Mouse (Mus musculus) heart, adult 8-10 months (tissue): Measurements from ENCODE around the gene Ascc1. TPM values are rescaled to one million over a fixed set of nuclear protein-coding genes. Genes with fewer than 3 reads are reported as not detected.

Experiments
- DNase-seq: peaks from one replicate; pipeline ENCODE4 v3.0.0; 2022; ENCODE audit warnings: low spot score
- total RNA-seq, 4 experiments: library from RNA; stranded (reverse); gene quantifications; 2 replicates each; pipeline ENCODE4 v1.2.4; 2022

Ascc1 gene
- 10 to 100 TPM; 22.3 to 26.7 (median 24.4) TPM for total RNA-seq

GRCm38 (mm10) chr10:60002673-60003212 is at the start of gene Ascc1, which contains the start of gene Anapc16:
Ascc1 (plus strand) TSS chr10:60002805.
Anapc16 (minus strand) TSS chr10:60003135.
- DNase-seq = peak; percentile 95

DNA sequence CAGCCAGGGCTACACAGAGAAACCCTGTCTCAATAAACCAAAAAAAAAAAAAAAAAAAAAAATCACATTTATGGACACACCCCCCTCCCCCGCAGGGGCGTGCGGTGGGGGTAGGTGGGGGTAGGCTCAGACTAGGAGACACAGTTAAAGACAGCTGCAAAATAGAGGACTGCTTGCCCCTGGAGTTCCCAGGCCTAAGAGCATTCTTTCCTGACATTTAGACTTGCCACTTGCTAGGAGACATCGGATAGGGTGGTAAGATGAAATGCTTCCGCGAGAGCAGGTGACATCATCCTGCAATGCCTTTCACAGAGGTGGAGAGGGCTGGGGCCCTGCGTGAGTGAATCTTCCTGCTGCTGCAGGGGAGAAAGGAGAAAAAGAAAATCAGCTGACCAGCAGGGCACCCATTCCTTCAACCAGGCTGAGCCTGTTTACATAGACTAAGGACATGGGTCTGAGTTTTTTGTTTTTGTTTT is 49.0 kb upstream of the Ascc1 start:
- DNase-seq = no peak

GRCm38 (mm10) chr10:59956681-59957080 is 45.9 kb upstream of the Ascc1 start:
- no peak for DNase-seq

GRCm38 (mm10) chr10:59957171-59958149 is 45.1 kb upstream of the Ascc1 start:
- DNase-seq = no peak

DNA sequence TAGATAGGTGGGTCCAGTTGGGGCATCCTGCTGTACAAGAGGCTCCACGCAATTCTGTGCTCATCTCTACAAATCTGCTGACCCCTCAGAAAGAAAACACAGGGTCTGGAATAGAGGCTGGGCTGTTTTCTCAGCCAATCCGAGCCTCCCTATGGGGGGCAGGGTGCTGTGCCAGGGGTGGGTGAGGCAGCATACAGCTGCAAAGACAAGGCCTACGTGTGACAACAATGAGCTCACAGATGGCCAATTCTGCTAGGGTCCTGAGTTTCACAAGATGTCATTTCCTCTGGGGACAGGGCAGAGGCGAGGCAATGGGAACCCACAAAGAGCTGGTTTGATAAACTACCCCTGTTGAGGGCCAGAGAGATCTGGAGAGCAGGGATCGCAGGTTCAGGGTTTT is 44.1 kb upstream of the Ascc1 start:
- no peak for DNase-seq

DNA sequence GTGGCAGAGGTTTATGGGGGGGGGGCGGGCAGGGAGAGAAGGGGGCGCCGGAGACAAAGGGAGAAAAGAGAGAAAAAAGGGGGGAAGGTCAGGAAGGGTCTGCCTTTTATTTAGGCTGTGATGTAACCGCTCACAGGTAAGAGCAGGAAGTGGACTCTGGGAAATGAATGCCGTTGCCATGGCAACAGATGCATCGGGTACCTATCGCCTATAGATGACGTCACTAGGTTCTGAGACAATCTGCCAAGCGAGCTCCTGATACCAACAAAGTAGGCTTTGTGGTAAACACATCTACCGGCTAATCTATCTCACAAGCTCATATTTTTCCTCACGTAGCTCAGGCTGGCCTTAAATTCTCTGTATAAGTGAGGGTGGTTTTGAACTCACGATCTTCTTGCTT is 43.1 kb upstream of the Ascc1 start:
- DNase-seq = no peak

DNA sequence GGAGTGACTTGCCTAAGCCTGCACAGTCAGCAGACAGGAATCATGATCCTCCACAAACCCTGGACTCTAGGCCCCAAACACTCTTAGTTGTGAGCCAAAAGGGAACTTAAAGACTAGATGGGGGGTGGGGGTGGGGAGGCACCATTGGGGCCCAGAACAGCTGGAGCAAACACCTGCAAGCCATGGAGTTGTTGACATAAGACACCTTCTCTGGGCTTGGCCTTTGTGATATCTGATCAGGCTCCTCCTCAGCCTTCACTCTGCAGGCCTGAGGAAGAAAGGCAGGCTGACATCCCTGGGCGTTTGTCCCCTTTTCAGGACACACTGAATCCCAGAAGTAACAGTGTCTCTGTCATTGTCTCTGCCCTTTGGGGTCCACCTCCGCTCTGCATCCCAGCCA is 39.0 kb upstream of the Ascc1 start:
- no peak for DNase-seq

DNA sequence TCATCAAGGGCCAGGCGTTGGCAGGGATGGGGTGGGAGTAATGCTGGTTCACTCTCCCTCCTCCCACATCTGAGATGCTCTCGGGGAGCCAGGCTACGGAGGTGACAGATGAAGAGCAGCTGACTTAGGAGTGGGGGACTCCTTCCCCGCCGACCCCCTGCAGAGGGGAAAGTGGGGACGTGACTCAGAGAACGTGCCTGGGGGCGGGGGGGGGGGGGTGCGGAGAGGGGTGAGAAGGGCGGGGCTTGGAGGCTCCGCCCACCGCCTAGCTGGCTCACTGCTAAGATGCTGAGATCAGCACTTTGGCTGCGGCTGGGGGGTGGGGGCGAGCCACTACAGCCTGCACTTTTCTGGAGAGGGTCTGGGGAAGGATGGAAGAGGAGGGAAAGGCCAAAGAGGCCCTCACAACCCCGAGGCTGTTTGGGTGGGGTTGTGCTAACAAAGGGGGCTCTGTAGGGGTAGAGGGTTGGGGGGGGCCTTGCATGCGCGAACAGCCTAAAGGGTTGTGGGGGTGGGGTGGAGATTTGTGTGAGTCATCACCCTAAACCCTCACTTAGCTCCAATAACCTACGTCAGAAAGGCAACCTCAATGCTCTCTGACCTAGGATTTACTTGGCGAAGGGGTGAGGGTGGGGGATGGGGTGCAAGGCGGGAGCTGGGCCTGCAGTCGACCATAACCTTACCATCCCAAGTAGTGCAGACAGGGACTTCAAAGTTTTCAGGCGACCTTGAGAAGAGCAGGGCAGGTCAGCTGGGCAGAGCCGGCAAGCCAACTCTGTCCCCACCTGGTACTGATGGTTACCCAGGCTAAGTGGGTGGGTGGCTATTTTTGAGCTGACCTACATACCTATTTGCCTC is 37.9 kb upstream of the Ascc1 start:
- DNase-seq = no peak

DNA sequence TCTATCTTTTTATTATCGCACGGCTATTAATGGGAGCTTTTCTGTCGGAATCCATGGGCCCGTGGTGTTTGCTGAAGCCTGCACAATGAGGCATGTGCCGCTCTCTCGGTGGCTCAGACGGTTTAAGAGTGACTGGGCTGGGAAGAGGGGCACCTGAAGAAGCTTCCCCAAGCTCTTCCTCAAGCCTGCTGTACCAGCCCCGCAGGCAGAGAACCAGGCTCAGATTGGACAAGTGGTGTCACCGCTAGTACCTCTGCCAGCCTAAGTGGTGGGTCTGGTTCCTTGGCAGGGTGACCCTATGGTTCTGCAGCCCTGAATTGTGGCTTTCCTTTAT is 37.3 kb upstream of the Ascc1 start:
- DNase-seq = no peak

DNA sequence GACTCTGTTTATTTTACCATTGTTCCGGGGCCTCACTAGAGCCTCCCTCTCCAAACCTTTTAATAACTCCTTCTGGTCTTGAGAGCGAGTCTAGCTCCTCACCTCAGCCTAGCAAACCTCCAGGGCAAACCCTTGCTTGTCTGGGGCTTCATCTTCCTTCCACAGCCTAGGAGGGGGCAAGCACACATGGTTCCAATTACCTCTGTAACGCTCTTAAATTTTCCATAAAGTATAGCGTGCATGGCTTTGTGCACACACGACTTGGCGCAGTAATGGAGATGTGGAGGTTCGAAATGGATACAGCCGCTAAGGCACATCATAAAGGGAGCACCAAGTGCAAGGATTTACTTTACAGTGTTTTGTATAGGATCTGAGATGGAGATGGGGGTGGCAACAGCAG is 36.8 kb upstream of the Ascc1 start:
- DNase-seq = no peak

GRCm38 (mm10) chr10:59966743-59967142 is 35.9 kb upstream of the Ascc1 start:
- DNase-seq = no peak

DNA sequence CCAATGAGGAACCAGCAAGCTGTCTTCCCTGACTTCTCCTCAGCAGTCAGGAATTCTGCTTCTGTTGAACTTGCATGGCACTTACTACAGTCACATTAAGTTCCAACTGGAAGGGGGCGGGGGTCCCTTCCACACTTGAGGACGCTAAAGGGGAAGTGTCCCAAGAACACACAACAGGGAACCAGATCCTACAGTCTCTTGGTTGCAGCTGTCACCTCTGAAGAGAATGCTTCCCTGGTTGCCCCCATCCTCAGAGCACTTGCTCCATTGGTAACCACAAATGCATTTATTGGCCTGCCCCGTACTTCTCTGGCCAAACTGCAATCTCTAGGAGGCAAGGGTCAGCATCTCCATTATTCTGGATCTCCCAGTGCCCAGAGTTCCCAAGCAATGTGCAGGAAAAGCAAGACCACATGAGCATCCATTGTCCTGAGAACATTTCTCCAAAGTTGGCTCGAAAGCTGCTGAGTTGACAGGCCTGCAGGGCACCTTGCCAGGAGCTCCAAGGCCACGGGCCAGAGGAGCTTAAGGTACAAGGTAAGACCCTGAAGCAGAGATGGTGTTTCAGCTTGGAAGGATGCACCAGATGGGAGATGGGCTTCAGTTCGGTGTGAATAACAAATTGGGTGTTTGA is 35.2 kb upstream of the Ascc1 start:
- DNase-seq = peak; percentile 80

DNA sequence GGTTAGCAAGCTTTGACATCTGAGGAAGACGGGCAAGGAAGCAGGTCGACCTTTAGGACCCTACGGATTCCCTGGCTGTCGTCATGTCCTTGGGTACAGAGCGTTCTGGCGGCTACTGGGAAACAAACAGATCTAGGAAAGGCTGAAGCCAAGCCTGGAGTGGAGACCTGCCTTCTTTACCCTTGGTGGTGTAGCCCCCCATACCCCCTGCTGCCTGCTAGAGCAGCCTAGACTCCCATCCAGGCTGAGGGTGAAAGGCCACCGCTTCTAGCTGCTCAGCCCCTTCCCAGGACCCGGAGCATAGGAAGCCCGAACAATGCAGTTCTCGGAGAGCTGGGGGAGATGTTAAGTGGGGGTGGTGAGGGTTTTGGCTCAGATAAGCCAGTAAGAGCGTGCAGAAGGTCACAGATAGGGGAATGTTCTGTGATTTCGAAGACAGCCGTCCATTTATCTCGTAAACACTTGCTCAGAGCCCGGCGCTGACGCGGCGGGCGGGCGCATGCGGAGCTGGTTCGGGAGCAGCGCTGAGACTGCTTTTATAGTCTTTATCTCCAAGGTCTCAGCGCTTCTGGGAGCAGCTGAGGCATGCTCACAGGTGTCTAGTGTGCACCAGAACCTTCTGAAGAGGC is 32.7 kb upstream of the Ascc1 start:
- peak; percentile 96 for DNase-seq

- no peak for DNase-seq
These were observed 32.0 kb upstream of the Ascc1 start for GRCm38 (mm10) chr10:59970450-59971062.

DNA sequence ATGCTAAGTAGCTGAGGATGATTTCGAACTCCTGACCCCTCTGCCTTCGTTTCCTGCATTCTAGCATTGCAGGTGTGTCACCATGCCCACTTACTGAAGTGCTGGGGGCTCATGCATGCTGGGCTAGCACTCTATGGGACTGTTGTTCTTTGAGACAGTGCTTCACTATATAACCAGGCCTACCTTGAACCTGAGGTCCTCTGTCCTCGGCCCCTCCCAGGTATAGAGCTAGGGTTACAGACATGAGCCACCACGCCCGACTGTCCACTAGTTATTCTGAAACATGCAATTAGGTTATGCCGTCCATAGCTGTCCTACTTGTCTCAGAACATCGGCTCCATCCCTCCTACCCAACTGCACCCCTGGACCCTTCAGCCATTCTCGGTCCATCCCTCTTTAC is 30.8 kb upstream of the Ascc1 start:
- no peak for DNase-seq

GRCm38 (mm10) chr10:59972534-59972933 is 30.1 kb upstream of the Ascc1 start:
- peak; percentile 87 for DNase-seq

DNA sequence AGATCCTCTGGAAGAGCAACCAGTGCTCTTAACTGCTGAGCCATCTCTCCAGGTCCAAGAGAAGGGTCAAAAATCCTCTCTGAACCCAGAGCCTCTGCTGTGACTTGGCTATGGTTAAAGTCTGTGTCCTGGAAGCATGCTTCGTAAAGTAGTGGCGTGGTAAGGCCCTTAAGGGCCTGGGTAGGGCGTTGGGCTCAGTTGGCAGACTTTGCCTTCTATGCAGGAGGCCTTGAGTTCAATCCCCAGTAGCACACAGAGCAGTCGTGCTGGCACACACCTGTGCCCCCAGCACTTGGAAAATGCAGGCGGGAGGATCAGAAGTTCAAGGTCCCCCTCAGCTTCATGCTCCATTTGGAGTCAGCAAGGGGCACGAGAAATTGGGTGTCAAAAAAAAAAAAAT is 29.6 kb upstream of the Ascc1 start:
- no peak for DNase-seq

- no peak for DNase-seq
These were observed 29.2 kb upstream of the Ascc1 start for GRCm38 (mm10) chr10:59973400-59973799.

DNA sequence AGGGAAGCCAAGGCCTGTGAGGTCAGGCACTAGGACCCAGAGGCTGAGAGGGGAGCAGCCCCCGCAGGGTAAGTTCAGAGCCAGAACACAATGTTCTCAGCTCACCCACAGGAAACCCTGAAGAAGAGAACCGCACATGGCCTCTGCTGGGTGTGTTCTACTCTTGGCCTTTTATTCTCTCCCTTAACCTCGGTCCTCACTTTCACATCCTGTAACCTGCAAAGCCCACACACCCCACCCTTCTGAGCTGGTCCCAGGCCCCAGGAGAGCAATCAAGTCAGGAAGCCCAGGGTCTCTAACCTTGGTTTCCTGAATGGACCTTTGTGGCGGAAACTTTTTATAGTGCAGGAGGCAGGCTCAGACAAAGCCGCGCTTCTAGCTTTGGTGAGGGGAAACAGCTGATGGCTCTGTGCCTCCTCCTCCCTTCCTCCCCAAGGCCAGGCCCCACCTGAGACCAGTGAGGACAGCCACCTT is 28.4 kb upstream of the Ascc1 start:
- peak; percentile 96 for DNase-seq

DNA sequence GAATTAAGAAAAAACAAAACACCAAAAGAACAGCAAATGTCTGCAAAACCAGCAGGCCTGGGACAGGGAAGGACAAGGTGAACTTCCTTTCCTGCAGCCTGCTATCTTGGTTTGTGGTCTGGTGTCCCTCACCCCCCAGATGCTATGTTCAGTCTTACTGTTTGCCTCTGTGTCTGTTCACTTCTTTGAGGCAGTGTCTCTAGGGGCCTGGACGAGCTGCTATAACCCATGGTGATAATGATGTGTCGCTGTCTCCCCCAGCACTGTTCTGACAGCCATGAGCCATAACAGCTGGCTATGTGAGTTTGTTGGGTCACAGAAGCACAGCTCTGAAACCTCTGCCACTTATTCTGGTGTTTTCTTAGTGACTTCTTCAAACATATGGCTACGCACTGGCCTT is 27.8 kb upstream of the Ascc1 start:
- DNase-seq = no peak

GRCm38 (mm10) chr10:59977141-59977540 is 25.5 kb upstream of the Ascc1 start:
- no peak for DNase-seq
